Mouse (Mus musculus) left cerebral cortex, postnatal 36 days (tissue): Measurements from ENCODE around the gene A630010A05Rik. TPM values are rescaled to one million over a fixed set of nuclear protein-coding genes. Genes with fewer than 3 reads are reported as not detected.
"Not testable (repeated sequence)": the region's sequence is repeated elsewhere in the genome, so short reads cannot be mapped to it uniquely, and the experiment has no call there.

Experiments
- DNase-seq, 2 experiments: peaks; one replicate each; pipeline ENCODE4 v3.0.0; 2021 to 2022; ENCODE audit warnings: low spot score in 2 of 2, mixed read lengths in 1 of 2
- intact Hi-C: fragments of 180-260 bp; cut with DNase I; formaldehyde crosslinking; loops from one replicate; pipeline ENCODE4 v1.15.1; 2025
- total RNA-seq, 2 experiments: library from RNA; stranded (reverse); gene quantifications; 2 replicates each; pipeline ENCODE4 v1.2.3; 2021

The A630010A05Rik gene
- total RNA-seq = not detected

DNA sequence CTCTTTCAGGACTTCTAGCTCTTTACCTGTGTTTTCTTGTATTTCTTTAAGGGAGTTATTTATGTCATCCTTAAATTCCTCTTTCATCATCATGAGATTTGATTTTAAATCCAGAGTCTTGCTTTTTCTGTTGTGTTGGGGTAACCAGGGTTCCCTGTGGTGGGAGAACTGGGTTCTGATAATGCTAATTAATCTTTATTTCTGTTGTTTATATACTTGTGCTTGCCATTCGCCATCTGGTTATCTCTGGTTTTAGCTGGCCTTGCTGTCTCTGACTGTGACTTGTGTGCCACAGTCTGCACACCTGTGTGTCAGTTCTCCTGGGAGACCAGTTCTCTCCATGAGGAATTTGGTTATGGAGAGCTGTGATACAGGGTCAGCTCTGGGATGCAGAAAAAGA lies at the start of gene A630010A05Rik:
A630010A05Rik (plus strand) TSS at position 301 of the 400 bp plus-strand sequence.
- intact Hi-C loops = no loop called here
- DNase-seq = no peak

GRCm38 (mm10) chr16:14535766-14536165 lies 26.4 kb upstream of the A630010A05Rik start:
- no peak for DNase-seq
- intact Hi-C loops = no loop called here

DNA sequence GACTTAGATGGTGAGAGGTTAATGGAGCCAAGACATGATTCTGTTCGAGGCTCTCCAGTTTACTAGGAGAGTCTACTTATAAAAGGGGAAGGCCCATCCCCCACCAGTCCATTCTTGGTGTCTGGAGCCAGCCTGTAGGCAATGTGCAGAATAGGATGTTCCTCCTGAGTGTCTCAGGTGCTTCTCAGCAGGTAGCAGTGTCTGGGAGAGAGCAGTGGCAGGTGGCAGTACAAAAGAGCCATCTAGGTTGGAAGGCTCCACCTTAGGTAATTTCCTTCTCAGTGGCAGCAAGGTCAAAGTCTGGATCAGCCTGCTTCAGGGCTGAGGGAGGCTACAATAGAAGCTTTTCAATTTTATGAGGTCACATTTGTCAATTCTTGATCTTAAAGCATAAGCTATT lies 4.9 kb upstream of the A630010A05Rik start:
- DNase-seq, intact Hi-C loops: not testable (repeated sequence)

Other genes starting within 250 kb of the A630010A05Rik start
- gene Fopnl, start 244.9 kb upstream of the A630010A05Rik start, total RNA-seq = 10 to 100 TPM; 51.6 to 54.0 TPM
- gene Abcc1, start 200.8 kb upstream of the A630010A05Rik start, total RNA-seq = 10 to 100 TPM; 13.4 to 16.9 TPM